In the genomic region with DNA sequence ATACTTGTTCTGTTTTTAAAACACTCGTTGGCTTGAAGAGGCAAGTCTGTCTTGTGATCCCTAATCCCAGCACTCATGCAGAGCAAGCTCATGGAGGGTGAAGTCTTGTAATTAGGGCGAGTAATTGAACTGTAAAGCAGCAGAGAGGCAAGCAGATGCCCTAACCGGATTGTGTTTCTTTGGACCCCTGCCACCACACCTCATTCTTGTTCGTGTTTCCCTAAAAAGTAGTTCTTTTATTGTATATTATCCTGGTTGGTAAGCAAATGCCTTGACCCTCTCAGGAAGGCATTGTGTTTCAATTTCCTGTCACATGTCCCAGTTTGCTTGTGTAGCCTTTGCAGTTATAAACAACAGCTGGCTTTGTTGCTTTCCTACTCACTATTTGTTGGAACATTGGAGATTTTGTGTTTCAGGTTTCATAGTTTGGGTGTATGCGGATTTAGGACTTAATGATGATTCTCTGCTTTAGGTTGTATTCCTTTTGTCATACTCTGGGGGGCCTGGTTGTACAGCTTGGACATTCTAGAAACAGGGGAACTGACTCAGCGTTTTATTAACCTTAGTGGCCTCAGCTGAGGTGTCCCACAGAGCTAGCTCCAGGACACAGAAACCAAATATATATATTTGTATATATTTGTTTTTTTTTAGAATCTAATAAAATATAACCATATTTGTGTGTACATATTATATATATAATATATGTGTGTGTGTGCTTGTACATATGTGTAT, we compare ENCODE assay signal across 1 mouse cellular context.
TF ChIP-seq lines count a peak whose summit lies in the region.

No protein-coding gene starts in this region.

TF ChIP-seq in CH12.LX, 34 proteins besides CTCF, POLR2A, EP300 and RAD21:
- TF ChIP-seq MAFK (IDR thresholded peaks at IDR 0.05; ENCODE audit: insufficient replicate concordance, low read length) (peak; percentile 65; the same call in 1 of the 2 replicates), E2F4 (IDR thresholded peaks at IDR 0.05; ENCODE audit: insufficient replicate concordance, low read depth, low read length) (no peak), NELFE (IDR thresholded peaks at IDR 0.05; ENCODE audit: low read depth, low read length) (no peak)
